Mouse (Mus musculus) 416B (cell line): ENCODE results near the gene Prpsap1.
"Not testable (repeated sequence)": the region's sequence is repeated elsewhere in the genome, so short reads cannot be mapped to it uniquely, and the experiment has no call there.

ENCODE experiments used
- DNase-seq: peaks from one replicate; pipeline ENCODE4 v3.0.0; 2011; ENCODE audit warnings: low read depth

The Prpsap1 gene

GRCm38 (mm10) chr11:116515330-116516020, 21.5 kb upstream of the Prpsap1 start:
- DNase-seq, result no peak

GRCm38 (mm10) chr11:116513531-116514038, 19.6 kb upstream of the Prpsap1 start:
- no peak for DNase-seq

GRCm38 (mm10) chr11:116512987-116513386, 19.0 kb upstream of the Prpsap1 start:
- DNase-seq, result no peak

GRCm38 (mm10) chr11:116512154-116512553, 18.2 kb upstream of the Prpsap1 start:
- DNase-seq, result no peak

- DNase-seq, result no peak
Observed at GRCm38 (mm10) chr11:116511301-116511868, 17.4 kb upstream of the Prpsap1 start.

- DNase-seq, result no peak
Observed at GRCm38 (mm10) chr11:116508689-116509088, 14.7 kb upstream of the Prpsap1 start.

- peak; percentile 32 for DNase-seq
Observed at GRCm38 (mm10) chr11:116506151-116506875, 12.3 kb upstream of the Prpsap1 start.

GRCm38 (mm10) chr11:116505573-116505972, 11.6 kb upstream of the Prpsap1 start:
- DNase-seq, result no peak

- no peak for DNase-seq
Observed at GRCm38 (mm10) chr11:116504516-116504915, 10.5 kb upstream of the Prpsap1 start.

- DNase-seq, result peak; percentile 78
Observed at GRCm38 (mm10) chr11:116501005-116501746, 7.2 kb upstream of the Prpsap1 start.

GRCm38 (mm10) chr11:116499018-116499417, 5.0 kb upstream of the Prpsap1 start:
- no peak for DNase-seq

- DNase-seq, result no peak
Observed at GRCm38 (mm10) chr11:116498596-116498995, 4.6 kb upstream of the Prpsap1 start.

GRCm38 (mm10) chr11:116497313-116497712, 3.3 kb upstream of the Prpsap1 start:
- DNase-seq, result peak; percentile 58

GRCm38 (mm10) chr11:116494474-116495174, 622 bp upstream of the Prpsap1 start:
- DNase-seq, result no peak

- DNase-seq, result no peak
Observed at GRCm38 (mm10) chr11:116493191-116493590, 811 bp downstream of the Prpsap1 start.

- DNase-seq, result not testable (repeated sequence)
Observed at GRCm38 (mm10) chr11:116492507-116492906, 1.5 kb downstream of the Prpsap1 start.

- DNase-seq, result peak; percentile 18
Observed at GRCm38 (mm10) chr11:116491338-116491737, 2.7 kb downstream of the Prpsap1 start.

GRCm38 (mm10) chr11:116490232-116491107, 3.5 kb downstream of the Prpsap1 start:
- peak; percentile 93 for DNase-seq

- DNase-seq, result peak; percentile 46
Observed at GRCm38 (mm10) chr11:116489771-116490231, 4.2 kb downstream of the Prpsap1 start.

GRCm38 (mm10) chr11:116488693-116489375, 5.2 kb downstream of the Prpsap1 start:
- DNase-seq, result peak; percentile 53
